Mouse (Mus musculus): ENCODE measurements around the gene Gab2. TPM values are rescaled to one million over a fixed set of nuclear protein-coding genes. Genes with fewer than 3 reads are reported as not detected.

The Gab2 gene
- total and polyA plus RNA-seq, 3 experiments, result 0.12 to 0.50 (median 0.30) TPM

DNA sequence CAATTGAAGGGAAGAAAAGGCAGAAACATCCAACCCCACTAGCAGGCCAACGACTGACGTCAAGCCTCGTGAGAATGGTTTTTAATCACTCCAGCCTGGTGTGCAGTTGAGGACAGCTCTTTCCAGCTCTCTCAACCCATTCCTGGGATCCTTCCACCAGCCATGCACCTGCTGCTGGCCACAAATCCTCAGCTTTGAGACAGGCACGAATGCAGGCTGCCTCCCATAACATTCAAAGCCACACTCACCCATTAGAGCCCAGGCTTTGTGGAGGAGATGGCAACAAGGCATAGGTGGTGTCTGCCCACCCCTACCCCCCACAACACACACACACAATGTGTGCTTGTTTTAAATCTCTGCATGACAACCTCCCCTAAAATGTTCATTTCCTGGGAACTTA lies 2.7 kb upstream of the Gab2 start:
- Histone ChIP-seq H3K27ac (ENCODE audit: insufficient read depth, low read depth) (no peak overlapping the region), H3K9me3 (replicated peaks; ENCODE audit: low read length) (no peaks in the 10 kb centered on the region), H3K4me2 (ENCODE audit: insufficient read depth, low read depth, poor library complexity, severe bottlenecking) (no peak overlapping the region), H3K27me3 (replicated peaks) (peaks cover 13% of the 10 kb centered on the region), H3K4me1 (ENCODE audit: control insufficient read depth in 1 of 2, insufficient read depth in 2 of 2) (peaks cover 0 to 12% of the 10 kb centered on the region in 2 experiments; a peak in 2 of 4 replicates), H3K36me3 (replicated peaks in 1 of 2; ENCODE audit: control insufficient read depth in 1 of 2, insufficient read depth in 1 of 2, low read length in 1 of 2) (peaks cover 0 to 2% of the 10 kb centered on the region in 2 experiments), H3K9ac (ENCODE audit: insufficient read depth, low read depth) (no peak overlapping the region), H3K79me2 (replicated peaks; ENCODE audit: control insufficient read depth, extremely low read depth, insufficient read depth, poor library complexity, severe bottlenecking) (no peaks in the 10 kb centered on the region), H3K4me3 (replicated peaks in 1 of 3; ENCODE audit: low read depth in 2 of 3, low read length in 2 of 3, poor library complexity in 1 of 3) (no peak overlapping the region)
- in situ Hi-C loops (cut with MboI; ENCODE audit: low pct_ligation_motif_present, low pct_unique_long_range_greater_than_20kb, low sequenced_read_pairs) (no loop called here), dilution Hi-C loops (cut with MboI; ENCODE audit: extremely low pct_ligation_motif_present, extremely low pct_unique_long_range_greater_than_20kb, low sequenced_read_pairs) (no loop called here)
- DNase-seq (ENCODE audit: extremely low read depth), result no peak
- TF ChIP-seq TCF12 (IDR thresholded peaks at IDR 0.05; ENCODE audit: low read depth, low read length), result no peak
- no peak for TF ChIP-seq MXI1 (IDR thresholded peaks at IDR 0.05; ENCODE audit: low read depth, low read length)
- TF ChIP-seq NRF1 (IDR thresholded peaks at IDR 0.05; ENCODE audit: low read depth, low read length), result no peak
- TF ChIP-seq MAX (IDR thresholded peaks at IDR 0.05; ENCODE audit: low read length), result no peak
- no peak for TF ChIP-seq MAZ (IDR thresholded peaks at IDR 0.05; ENCODE audit: low read depth, low read length)
- TF ChIP-seq KAT2A (IDR thresholded peaks at IDR 0.05; ENCODE audit: insufficient replicate concordance, low read length), result no peak
- no peak for TF ChIP-seq RCOR1 (conservative IDR thresholded peaks at IDR 0.05; ENCODE audit: low read depth, low read length)
- TF ChIP-seq TBP (conservative IDR thresholded peaks at IDR 0.05; ENCODE audit: low read depth, low read length), result no peak
- TF ChIP-seq ZKSCAN1 (IDR thresholded peaks at IDR 0.05; ENCODE audit: borderline replicate concordance, low read depth, low read length), result no peak
- TF ChIP-seq ZC3H11A (IDR thresholded peaks at IDR 0.05; ENCODE audit: low read depth, low read length), result no peak
- TF ChIP-seq MYC (IDR thresholded peaks at IDR 0.05; ENCODE audit: low read depth, low read length), result no peak
- TF ChIP-seq IRF4 (IDR thresholded peaks at IDR 0.05; ENCODE audit: low read depth, low read length), result no peak
- no peak for TF ChIP-seq NELFE (IDR thresholded peaks at IDR 0.05; ENCODE audit: low read depth, low read length)
- TF ChIP-seq POLR2AphosphoS2 (IDR thresholded peaks at IDR 0.05; ENCODE audit: low read depth, low read length), result no peak; the same call in 1 of the 2 replicates
- TF ChIP-seq USF2 (conservative IDR thresholded peaks at IDR 0.05; ENCODE audit: low read depth, low read length), result no peak
- TF ChIP-seq JUND (conservative IDR thresholded peaks at IDR 0.05; ENCODE audit: low read depth, low read length), result no peak
- no peak for TF ChIP-seq ZMIZ1 (IDR thresholded peaks at IDR 0.05; ENCODE audit: low read depth, low read length)
- TF ChIP-seq SMC3 (IDR thresholded peaks at IDR 0.05; ENCODE audit: low read depth, low read length), result no peak
- TF ChIP-seq ZNF384 (IDR thresholded peaks at IDR 0.05; ENCODE audit: low read depth, low read length), result no peak

DNA sequence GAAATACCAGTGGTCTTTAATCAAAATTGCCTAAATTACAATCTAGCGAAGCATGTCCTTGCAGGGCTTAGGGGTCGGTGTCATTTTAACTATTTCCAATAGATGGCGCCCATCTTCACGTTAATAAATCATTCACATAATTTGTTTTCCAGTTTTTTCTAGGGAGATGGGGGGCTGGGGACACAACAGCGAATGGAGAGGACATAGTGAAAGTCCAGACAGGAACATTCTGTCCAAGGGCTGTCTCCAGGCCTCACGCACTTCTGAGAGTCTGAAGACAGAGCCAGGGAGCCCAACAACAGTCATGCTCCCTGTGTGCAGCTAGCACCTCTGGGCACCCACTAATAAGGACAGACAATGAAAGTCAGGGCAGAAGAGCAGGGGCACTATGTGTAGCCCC lies 2.2 kb upstream of the Gab2 start:
- Histone ChIP-seq H3K79me2 (replicated peaks; ENCODE audit: control insufficient read depth, extremely low read depth, insufficient read depth, poor library complexity, severe bottlenecking) (no peaks in the 10 kb centered on the region), H3K27me3 (replicated peaks) (peaks cover 13% of the 10 kb centered on the region), H3K4me2 (ENCODE audit: insufficient read depth, low read depth, poor library complexity, severe bottlenecking) (peak overlapping the region; percentile 27; the same call in 1 of the 2 replicates), H3K9me3 (replicated peaks; ENCODE audit: low read length) (no peaks in the 10 kb centered on the region), H3K9ac (ENCODE audit: insufficient read depth, low read depth) (no peak overlapping the region), H3K4me3 (replicated peaks in 1 of 3; ENCODE audit: low read depth in 2 of 3, low read length in 2 of 3, poor library complexity in 1 of 3) (no peak overlapping the region), H3K27ac (ENCODE audit: insufficient read depth, low read depth) (no peak overlapping the region), H3K4me1 (ENCODE audit: control insufficient read depth in 1 of 2, insufficient read depth in 2 of 2) (peaks cover 0 to 12% of the 10 kb centered on the region in 2 experiments; a peak in 2 of 4 replicates), H3K36me3 (replicated peaks in 1 of 2; ENCODE audit: control insufficient read depth in 1 of 2, insufficient read depth in 1 of 2, low read length in 1 of 2) (peaks cover 0 to under 1% of the 10 kb centered on the region in 2 experiments)
- DNase-seq (ENCODE audit: extremely low read depth), result no peak
- dilution Hi-C loops (cut with MboI; ENCODE audit: extremely low pct_ligation_motif_present, extremely low pct_unique_long_range_greater_than_20kb, low sequenced_read_pairs), result no loop called here
- TF ChIP-seq CHD2 (IDR thresholded peaks at IDR 0.05; ENCODE audit: low read length), result no peak
- no peak for TF ChIP-seq KAT2A (IDR thresholded peaks at IDR 0.05; ENCODE audit: insufficient replicate concordance, low read length)
- TF ChIP-seq CTCF (conservative IDR thresholded peaks at IDR 0.05 in 1 of 2, IDR thresholded peaks at IDR 0.05 in 1 of 2; ENCODE audit: low read depth in 2 of 2, low read length in 2 of 2), result peak; percentile 56 to 61
- peak; percentile 28; the same call in 1 of the 2 replicates for TF ChIP-seq SMC3 (IDR thresholded peaks at IDR 0.05; ENCODE audit: low read depth, low read length)
- TF ChIP-seq ETS1 (conservative IDR thresholded peaks at IDR 0.05; ENCODE audit: low read depth, low read length), result no peak
- no peak for TF ChIP-seq PAX5 (IDR thresholded peaks at IDR 0.05; ENCODE audit: low read length)
- TF ChIP-seq RAD21 (IDR thresholded peaks at IDR 0.05; ENCODE audit: low read depth, low read length), result peak; percentile 38
- no peak for TF ChIP-seq MYC (IDR thresholded peaks at IDR 0.05; ENCODE audit: low read depth, low read length)
- no peak for TF ChIP-seq GABPA (IDR thresholded peaks at IDR 0.05; ENCODE audit: insufficient replicate concordance, low read depth, low read length)
- no peak for TF ChIP-seq JUN (IDR thresholded peaks at IDR 0.05; ENCODE audit: insufficient read depth, low read depth, low read length)
- in situ Hi-C loops (cut with MboI; ENCODE audit: low pct_ligation_motif_present, low pct_unique_long_range_greater_than_20kb, low sequenced_read_pairs), result no loop called here
